Mouse (Mus musculus): ENCODE measurements around the gene Heatr6.
A peak's percentile ranks its signal among the peaks of the same experiment; 100 is the strongest.

The Heatr6 gene

GRCm38 (mm10) chr11:83747376-83748265 is 5.9 kb upstream of the Heatr6 start:
- no peak for DNase-seq (ENCODE audit: low read depth)

- DNase-seq (ENCODE audit: low read depth) = no peak
These were observed 731 bp downstream of the Heatr6 start for GRCm38 (mm10) chr11:83754227-83754626.

GRCm38 (mm10) chr11:83767306-83767705 is 13.8 kb downstream of the Heatr6 start:
- DNase-seq (ENCODE audit: low read depth) = no peak

GRCm38 (mm10) chr11:83768976-83769375 is 15.5 kb downstream of the Heatr6 start:
- no peak for DNase-seq (ENCODE audit: low read depth)

- no peak for DNase-seq (ENCODE audit: low read depth)
These were observed 17.5 kb downstream of the Heatr6 start for GRCm38 (mm10) chr11:83771014-83771413.

GRCm38 (mm10) chr11:83772341-83772740 is 18.8 kb downstream of the Heatr6 start:
- no peak for DNase-seq (ENCODE audit: low read depth)

- DNase-seq (ENCODE audit: low read depth) = no peak
These were observed 20.2 kb downstream of the Heatr6 start for GRCm38 (mm10) chr11:83773691-83774090.

- DNase-seq (ENCODE audit: low read depth) = no peak
These were observed 20.8 kb downstream of the Heatr6 start for GRCm38 (mm10) chr11:83774324-83774723.

- DNase-seq (ENCODE audit: low read depth) = no peak
These were observed 23.3 kb downstream of the Heatr6 start for GRCm38 (mm10) chr11:83776798-83777197.

GRCm38 (mm10) chr11:83783931-83784600 is 30.6 kb downstream of the Heatr6 start:
- DNase-seq (ENCODE audit: low read depth) = no peak

- DNase-seq (ENCODE audit: low read depth) = peak; percentile 58
These were observed 31.2 kb downstream of the Heatr6 start for GRCm38 (mm10) chr11:83784661-83785060.

- peak; percentile 87 for DNase-seq (ENCODE audit: low read depth)
These were observed 31.9 kb downstream of the Heatr6 start for GRCm38 (mm10) chr11:83785366-83785765.

- peak; percentile 80 for DNase-seq (ENCODE audit: low read depth)
These were observed 33.3 kb downstream of the Heatr6 start for GRCm38 (mm10) chr11:83786835-83787234.

GRCm38 (mm10) chr11:83787401-83788021 is 34.0 kb downstream of the Heatr6 start:
- peak; percentile 62 for DNase-seq (ENCODE audit: low read depth)

GRCm38 (mm10) chr11:83788331-83788730 is 34.8 kb downstream of the Heatr6 start:
- no peak for DNase-seq (ENCODE audit: low read depth)

GRCm38 (mm10) chr11:83789259-83789658 is 35.8 kb downstream of the Heatr6 start:
- peak; percentile 96 for DNase-seq (ENCODE audit: low read depth)

GRCm38 (mm10) chr11:83791133-83791532 is 37.6 kb downstream of the Heatr6 start:
- peak; percentile 55 for DNase-seq (ENCODE audit: low read depth)

- DNase-seq (ENCODE audit: low read depth) = peak; percentile 54
These were observed 38.9 kb downstream of the Heatr6 start for GRCm38 (mm10) chr11:83792316-83792914.

GRCm38 (mm10) chr11:83793264-83793663 is 39.8 kb downstream of the Heatr6 start:
- DNase-seq (ENCODE audit: low read depth) = no peak

GRCm38 (mm10) chr11:83796112-83796511 is 42.6 kb downstream of the Heatr6 start:
- no peak for DNase-seq (ENCODE audit: low read depth)

GRCm38 (mm10) chr11:83796980-83797608 is 43.6 kb downstream of the Heatr6 start:
- no peak for DNase-seq (ENCODE audit: low read depth)

Data from 416B (cell line).